Mouse (Mus musculus) kidney, adult 2 months (tissue): ENCODE results near the gene Cox20.

ENCODE experiments used
- CTCF ChIP-seq: fragments of 200-500 bp; conservative IDR thresholded peaks from 2 replicates; pipeline ENCODE4 v1.5.1; 2011; ENCODE audit warnings: low read depth, mild to moderate bottlenecking, control low read depth, low read length, moderate library complexity, mixed read lengths; ENCODE audit not compliant: insufficient read depth, insufficient read length
- POLR2A ChIP-seq: fragments of 200-500 bp; IDR thresholded peaks from one replicate; pipeline ENCODE4 v1.6.1; 2011; ENCODE audit warnings: low read depth, low read length, control low read depth

GRCm38 (mm10) chr1:178338318-178338641 lies 19.4 kb downstream of the Cox20 start:
- TF ChIP-seq CTCF (no peak), POLR2A (no peak)
